Mouse (Mus musculus) embryonic facial prominence, embryonic 14.5 days (tissue): ENCODE measurements around the gene Tor4a. TPM values are rescaled to one million over a fixed set of nuclear protein-coding genes. Genes with fewer than 3 reads are reported as not detected.

Source experiments
- ATAC-seq: fragments of 200-750 bp; cut with Nextera tagmentation; 2 replicates; pipeline ENCODE4 v1.8.0; 2017; ENCODE audit warnings: low read depth, moderate number of reproducible peaks, moderate TSS enrichment
- DNase-seq: peaks from one replicate; pipeline ENCODE4 v3.0.0-alpha.2; 2015; ENCODE audit warnings: low spot score
- H3K27ac ChIP-seq: fragments of 300-500 bp; sonication (generic); replicated peaks from 2 replicates; pipeline ENCODE4 v1.5.1; 2014; ENCODE audit warnings: low read depth, mild to moderate bottlenecking, low read length, moderate library complexity
- H3K27me3 ChIP-seq: fragments of 300-500 bp; sonication (generic); replicated peaks from 2 replicates; pipeline ENCODE4 v1.6.1; 2014; ENCODE audit warnings: low read length; ENCODE audit not compliant: control insufficient read depth, insufficient read depth
- H3K36me3 ChIP-seq: fragments of 300-500 bp; sonication (generic); 2 replicates; pipeline ENCODE4 v1.6.1; 2014; ENCODE audit warnings: low read length, mixed read lengths; ENCODE audit not compliant: control insufficient read depth, insufficient read depth
- H3K4me1 ChIP-seq: fragments of 300-500 bp; sonication (generic); 2 replicates; pipeline ENCODE4 v1.6.1; 2014; ENCODE audit warnings: antibody characterized with exemption, low read length; ENCODE audit not compliant: control insufficient read depth, insufficient read depth
- H3K4me2 ChIP-seq: fragments of 300-500 bp; sonication (generic); 2 replicates; pipeline ENCODE4 v1.6.1; 2014; ENCODE audit warnings: low read depth, mild to moderate bottlenecking, low read length, moderate library complexity, mixed read lengths
- H3K4me3 ChIP-seq: fragments of 300-500 bp; sonication (generic); 2 replicates; pipeline ENCODE4 v1.5.1; 2014; ENCODE audit warnings: low read depth, mild to moderate bottlenecking, low read length
- H3K9ac ChIP-seq: fragments of 300-500 bp; sonication (generic); 2 replicates; pipeline ENCODE4 v1.6.1; 2014; ENCODE audit warnings: low read depth, mild to moderate bottlenecking, low read length, moderate library complexity, mixed read lengths
- H3K9me3 ChIP-seq: fragments of 300-500 bp; sonication (generic); 2 replicates; pipeline ENCODE4 v1.6.1; 2016; ENCODE audit warnings: low read length; ENCODE audit not compliant: control insufficient read depth
- WGBS: fragments of 180-500 bp; shearing (Covaris S2); extraction: QIAGEN DNeasy Blood & Tissue Kit; methylation state at CpG from one replicate; pipeline ENCODE4 v1.1.7; 2014; 5-methylcytosine and 5-hydroxymethylcytosine counted together
- polyA plus RNA-seq: library from polyadenylated mRNA; unstranded; fragments of >200 nt; fragmentation: Nextera tagmentation; extraction: Ambion mirVana; gene quantifications from 2 replicates; pipeline ENCODE4 v1.2.1, GENCODE M21; 2014

The Tor4a gene
- polyA plus RNA-seq, 1 experiment from 2014 or later, result 7.5 TPM

DNA sequence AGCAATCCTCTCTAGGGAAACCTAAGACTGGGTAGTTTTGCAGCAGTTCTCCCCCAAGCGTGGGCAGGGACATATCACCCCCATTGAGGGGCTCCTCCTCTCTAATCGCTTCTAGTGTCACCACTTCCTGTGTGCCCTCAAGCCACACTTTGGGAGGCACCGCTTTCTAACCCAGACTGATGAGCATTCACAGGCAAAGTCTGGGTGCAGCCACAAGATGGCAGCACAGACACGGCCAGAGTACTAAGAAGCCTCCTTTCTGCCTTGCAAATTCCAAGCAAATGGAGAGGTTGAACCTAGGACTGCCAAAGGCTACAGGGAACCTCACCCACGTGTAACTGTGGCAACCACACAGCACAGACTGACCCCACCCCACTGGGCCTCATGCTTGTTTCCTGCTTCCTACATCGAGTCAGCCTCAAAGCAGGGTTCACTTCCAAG lies 3.3 kb downstream of the Tor4a start:
- Histone ChIP-seq H3K9ac (no peak overlapping the region), H3K4me1 (no peaks in the 10 kb centered on the region; the same call in 1 of the 2 replicates), H3K4me2 (peak overlapping the region; percentile 21; the same call in 1 of the 2 replicates), H3K27ac (no peak overlapping the region), H3K27me3 (peaks cover 28% of the 10 kb centered on the region), H3K9me3 (no peaks in the 10 kb centered on the region), H3K36me3 (peaks cover 4% of the 10 kb centered on the region; the same call in 1 of the 2 replicates), H3K4me3 (no peak overlapping the region)
- WGBS, result 0% methylated on average over 6 of the region's 6 CpGs
- ATAC-seq (peak; percentile 83), DNase-seq (peak; percentile 90)

DNA sequence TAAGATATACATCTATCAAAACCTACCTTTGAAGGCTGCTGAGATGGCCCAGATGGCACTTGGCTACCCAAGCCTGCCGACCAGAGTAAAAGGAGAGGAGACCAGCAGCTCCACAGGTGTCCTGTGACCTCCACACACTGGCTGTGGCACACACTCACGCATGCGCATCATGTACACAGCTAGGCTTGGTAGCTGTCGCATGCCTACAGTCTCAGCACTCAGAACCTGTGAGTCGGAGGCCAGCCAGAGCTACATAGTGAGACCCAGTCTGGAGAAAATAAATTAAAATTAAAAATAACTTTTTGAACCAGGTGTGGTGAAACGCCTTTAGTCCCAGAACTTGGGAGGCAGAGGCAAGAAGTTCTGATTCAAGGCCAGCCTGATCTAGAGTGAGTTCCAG lies 8.8 kb downstream of the Tor4a start:
- Histone ChIP-seq H3K27me3 (peaks cover 23% of the 10 kb centered on the region), H3K27ac (no peak overlapping the region), H3K4me3 (no peak overlapping the region), H3K4me1 (0 out of 2 replicates have a peak, but pooled peaks cover 7% of the 10 kb centered on the region), H3K9ac (no peak overlapping the region), H3K36me3 (no peaks in the 10 kb centered on the region), H3K9me3 (no peaks in the 10 kb centered on the region), H3K4me2 (no peak overlapping the region)
- ATAC-seq (no peak), DNase-seq (no peak)
- 83% methylated on average over 6 of the region's 6 CpGs for WGBS

DNA sequence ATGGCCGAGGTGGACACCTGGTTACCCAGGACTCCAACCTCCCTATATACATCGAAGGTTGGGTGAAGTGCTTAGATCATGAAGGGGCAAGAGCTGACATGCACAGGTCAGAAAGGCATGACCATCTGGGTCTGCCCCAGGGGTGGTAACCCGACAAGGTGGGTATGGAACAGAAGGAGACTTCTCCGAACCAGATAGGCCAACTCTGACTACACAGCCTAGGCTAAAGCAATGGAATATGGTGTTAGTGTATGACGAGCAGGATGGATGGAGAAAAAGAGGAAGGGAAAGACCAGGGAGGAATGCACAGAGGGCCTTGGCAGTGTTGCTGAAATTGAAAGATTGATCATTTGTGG lies 10.1 kb downstream of the Tor4a start:
- H3K27me3 ChIP-seq, result peaks cover 34% of the 10 kb centered on the region
- peak overlapping the region; percentile 71; the same call in 1 of the 2 replicates for H3K9ac ChIP-seq
- DNase-seq (no peak), ATAC-seq (no peak)
- WGBS, result 29% methylated on average over 5 of the region's 5 CpGs
- 0 out of 2 replicates have a peak, but pooled peaks cover 7% of the 10 kb centered on the region for H3K4me1 ChIP-seq
- H3K27ac ChIP-seq, result no peak overlapping the region
- peak overlapping the region; percentile 94 for H3K4me2 ChIP-seq
- no peaks in the 10 kb centered on the region for H3K9me3 ChIP-seq
- no peaks in the 10 kb centered on the region for H3K36me3 ChIP-seq
- H3K4me3 ChIP-seq, result peak overlapping the region; percentile 52; the same call in 1 of the 2 replicates

DNA sequence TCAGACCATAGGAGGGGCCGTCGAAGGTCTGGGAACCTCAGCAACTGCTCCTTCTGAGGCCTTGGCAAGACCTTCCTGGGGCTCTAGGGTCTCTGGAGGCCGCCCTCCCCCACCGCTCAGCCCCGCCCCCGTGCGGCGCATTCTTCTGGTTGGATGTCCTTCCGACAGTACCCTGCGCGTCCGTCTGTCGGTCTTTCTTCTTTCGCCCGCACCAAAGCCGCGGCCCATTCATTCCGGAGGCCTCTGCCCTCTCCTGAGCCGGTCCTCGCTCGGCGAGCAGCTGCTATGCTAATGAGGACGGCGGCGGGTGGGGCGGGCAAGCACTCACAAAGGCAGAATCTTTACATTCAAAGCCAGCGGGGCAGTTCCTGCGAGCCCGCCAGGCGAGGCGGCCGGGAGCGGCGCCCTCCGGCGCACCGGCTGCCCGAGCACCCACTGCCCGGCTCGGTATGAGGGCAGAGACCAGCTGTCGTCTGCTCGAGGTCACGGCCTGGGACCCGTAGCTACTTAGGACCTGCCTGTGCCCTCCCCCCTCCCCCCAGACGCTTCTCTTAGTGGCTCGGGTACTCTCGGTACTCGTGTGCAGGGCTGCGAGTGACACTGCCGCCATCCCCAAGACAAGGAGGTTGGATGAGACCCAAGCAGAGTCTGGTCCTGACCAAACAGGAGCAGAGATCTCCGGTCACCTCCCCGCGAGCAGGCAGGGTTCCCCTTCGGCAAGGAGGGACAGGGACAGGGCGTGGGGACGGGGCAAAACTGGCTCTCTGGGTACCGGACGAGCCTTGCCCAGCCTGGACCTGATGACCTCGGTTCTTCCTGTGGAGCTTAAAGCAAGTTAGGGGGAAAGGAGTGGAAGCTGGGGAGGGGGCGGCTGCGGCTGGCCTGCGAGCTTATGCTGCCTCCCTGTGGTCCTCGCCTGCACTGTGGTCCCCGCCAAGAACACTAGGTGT lies 10.8 kb downstream of the Tor4a start:
- Histone ChIP-seq H3K9me3 (no peaks in the 10 kb centered on the region), H3K9ac (peak overlapping the region; percentile 71), H3K27me3 (peaks cover 40% of the 10 kb centered on the region), H3K27ac (peak overlapping the region; percentile 40), H3K4me1 (0 out of 2 replicates have a peak, but pooled peaks cover 7% of the 10 kb centered on the region), H3K36me3 (no peaks in the 10 kb centered on the region), H3K4me2 (peak overlapping the region; percentile 94), H3K4me3 (peak overlapping the region; percentile 52)
- DNase-seq (peak; percentile 84), ATAC-seq (peak; percentile 75)
- 0% methylated on average over 39 of the region's 64 CpGs for WGBS

DNA sequence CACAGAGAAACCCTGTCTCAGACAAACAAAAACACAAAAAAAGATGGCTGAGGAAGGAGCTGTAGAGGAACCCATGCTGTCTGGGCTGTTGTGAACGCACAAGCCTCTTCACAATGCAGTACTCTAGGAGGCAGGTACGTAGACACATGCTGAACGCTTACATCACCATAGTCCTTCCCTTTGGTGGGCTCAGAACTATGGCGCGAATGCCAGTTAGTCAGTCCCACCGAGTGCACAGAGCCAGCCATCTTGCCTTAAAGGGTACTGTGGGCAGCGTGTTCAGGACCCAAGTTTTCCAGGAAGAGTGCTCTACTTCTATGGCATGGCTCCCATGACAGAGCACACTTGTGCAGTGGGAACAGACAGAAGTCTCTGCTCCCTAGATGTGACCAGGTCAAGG lies 12.2 kb downstream of the Tor4a start:
- Histone ChIP-seq H3K4me1 (0 out of 2 replicates have a peak, but pooled peaks cover 7% of the 10 kb centered on the region), H3K9ac (no peak overlapping the region), H3K36me3 (no peaks in the 10 kb centered on the region), H3K4me2 (no peak overlapping the region), H3K4me3 (no peak overlapping the region), H3K27me3 (peaks cover 54% of the 10 kb centered on the region), H3K9me3 (no peaks in the 10 kb centered on the region), H3K27ac (no peak overlapping the region)
- ATAC-seq, result no peak
- WGBS, result 96% methylated on average over 7 of the region's 7 CpGs
- DNase-seq, result no peak

DNA sequence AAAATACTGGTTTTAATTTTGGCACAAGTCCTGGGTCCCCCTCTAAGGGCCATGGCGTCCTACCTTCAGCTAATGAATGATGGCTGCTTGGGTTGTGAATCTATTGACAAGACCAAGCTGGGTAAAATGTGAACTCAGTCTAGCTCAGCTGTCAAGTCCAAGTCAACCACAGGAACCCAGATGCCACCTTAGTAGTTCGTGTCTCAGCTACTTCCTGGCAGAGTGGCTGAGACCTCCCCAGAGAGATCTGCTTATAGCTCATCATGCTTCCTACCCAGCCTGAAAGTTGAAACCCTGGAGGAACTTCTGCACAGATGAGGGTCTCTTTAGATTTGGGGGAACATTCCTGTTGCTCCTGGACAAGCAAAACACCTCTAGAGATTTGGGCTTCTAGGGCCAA lies 13.3 kb downstream of the Tor4a start:
- no peak for DNase-seq

DNA sequence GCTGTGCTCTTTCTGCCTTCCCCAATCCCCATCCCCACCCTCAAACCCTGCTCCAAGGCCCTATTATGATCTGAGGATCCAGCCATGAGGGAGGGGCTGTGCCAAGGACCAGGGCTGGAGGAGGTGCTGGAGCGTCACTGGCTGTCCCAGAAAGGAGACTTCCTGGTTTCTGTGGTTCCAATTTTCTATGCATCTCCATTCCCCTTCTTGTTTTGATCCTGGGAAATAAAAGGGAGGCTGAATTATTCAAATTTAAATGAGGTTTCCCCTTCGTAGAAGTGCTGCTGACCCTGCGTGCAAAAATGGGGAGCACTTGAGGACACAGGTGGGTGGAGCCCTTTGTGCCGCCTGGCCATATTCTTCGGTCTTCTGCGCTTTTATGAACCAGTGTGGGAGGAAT lies 14.0 kb downstream of the Tor4a start:
- peaks cover 15% of the 10 kb centered on the region; the same call in 1 of the 2 replicates for H3K4me1 ChIP-seq
- H3K36me3 ChIP-seq, result no peaks in the 10 kb centered on the region
- no peak for ATAC-seq
- WGBS, result 28% methylated on average over 6 of the region's 6 CpGs
- H3K9ac ChIP-seq, result 0 out of 2 replicates have a peak overlapping the region, but pooled peaks have one; percentile 35
- DNase-seq, result no peak
- H3K4me3 ChIP-seq, result peak overlapping the region; percentile 57
- peaks cover 66% of the 10 kb centered on the region for H3K27me3 ChIP-seq
- H3K27ac ChIP-seq, result no peak overlapping the region
- peak overlapping the region; percentile 85 for H3K4me2 ChIP-seq
- no peaks in the 10 kb centered on the region for H3K9me3 ChIP-seq

More for the DNA sequence above, 13.3 kb downstream of the Tor4a start:
- Histone ChIP-seq H3K36me3 (no peaks in the 10 kb centered on the region), H3K4me3 (peak overlapping the region; percentile 57; the same call in 1 of the 2 replicates), H3K4me2 (peak overlapping the region; percentile 85; the same call in 1 of the 2 replicates), H3K4me1 (0 out of 2 replicates have a peak, but pooled peaks cover 8% of the 10 kb centered on the region), H3K27me3 (peaks cover 60% of the 10 kb centered on the region), H3K27ac (no peak overlapping the region), H3K9ac (no peak overlapping the region), H3K9me3 (no peaks in the 10 kb centered on the region)
- 56% methylated on average over 2 of the region's 2 CpGs for WGBS
- no peak for ATAC-seq

DNA sequence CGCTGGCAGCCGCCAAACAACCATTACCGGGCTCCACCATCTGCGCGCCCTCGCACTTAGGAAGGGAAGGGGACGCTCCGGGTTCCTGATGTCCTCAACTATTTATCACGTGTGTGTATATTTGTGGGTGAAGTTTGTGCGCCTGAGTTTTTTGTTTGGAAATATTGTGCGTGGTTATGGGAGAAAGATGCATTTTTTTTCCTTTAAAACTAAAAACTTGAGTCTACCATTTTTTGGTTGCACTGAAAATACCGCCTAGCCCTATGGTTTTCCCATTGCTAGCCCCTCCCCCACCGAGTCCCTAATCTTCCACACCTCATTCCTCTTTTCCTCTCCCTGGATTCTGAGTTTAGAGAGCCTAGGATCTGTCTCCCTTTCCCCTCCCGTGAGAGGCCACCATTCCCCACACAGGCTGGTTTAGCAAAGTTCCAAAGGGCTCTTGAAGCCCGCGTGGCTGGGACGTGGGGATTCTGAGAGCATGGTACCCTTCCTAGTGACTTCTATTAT lies 14.7 kb downstream of the Tor4a start:
- DNase-seq, result no peak
- peaks cover 67% of the 10 kb centered on the region for H3K27me3 ChIP-seq
- peak overlapping the region; percentile 57 for H3K4me3 ChIP-seq
- no peaks in the 10 kb centered on the region for H3K36me3 ChIP-seq
- H3K4me1 ChIP-seq, result peaks cover 22% of the 10 kb centered on the region
- peak overlapping the region; percentile 75 for H3K27ac ChIP-seq
- peak overlapping the region; percentile 85 for H3K4me2 ChIP-seq
- ATAC-seq, result no peak
- H3K9ac ChIP-seq, result peak overlapping the region; percentile 56
- no peaks in the 10 kb centered on the region for H3K9me3 ChIP-seq
- WGBS, result under 1% methylated on average over 17 of the region's 17 CpGs
